Mouse (Mus musculus) heart, embryonic 14.5 days (tissue): Measurements from ENCODE around the gene Klk7. TPM values are rescaled to one million over a fixed set of nuclear protein-coding genes. Genes with fewer than 3 reads are reported as not detected.

Source experiments
- ATAC-seq: fragments of 200-750 bp; cut with Nextera tagmentation; 2 replicates; pipeline ENCODE4 v1.8.0; 2017; ENCODE audit warnings: low read depth, moderate TSS enrichment; ENCODE audit not compliant: insufficient number of reproducible peaks, insufficient read depth, low FRiP score
- H3K27ac ChIP-seq, 2 experiments: fragments of 200-500 bp in 1 of 2; fragments of 300-500 bp in 1 of 2; sonication (generic) in 1 of 2; replicated peaks in 1 of 2; 2 replicates each; pipeline ENCODE4 v1.5.1; 2012 to 2014; ENCODE audit warnings: low read depth in 2 of 2, low read length in 2 of 2, control low read depth in 1 of 2, mild to moderate bottlenecking in 1 of 2, mixed read lengths in 1 of 2; ENCODE audit not compliant: control insufficient read depth in 1 of 2, insufficient read depth in 1 of 2
- H3K27me3 ChIP-seq: fragments of 300-500 bp; sonication (generic); 2 replicates; pipeline ENCODE4 v1.6.1; 2014; ENCODE audit warnings: mild to moderate bottlenecking, low read length, control low read depth; ENCODE audit not compliant: control insufficient read depth, insufficient read depth
- H3K36me3 ChIP-seq: fragments of 300-500 bp; sonication (generic); 2 replicates; pipeline ENCODE4 v1.6.1; 2014; ENCODE audit warnings: mild to moderate bottlenecking, control low read depth, low read length, mixed read lengths; ENCODE audit not compliant: control insufficient read depth, insufficient read depth
- H3K4me1 ChIP-seq, 2 experiments: fragments of 200-500 bp in 1 of 2; fragments of 300-500 bp in 1 of 2; sonication (generic) in 1 of 2; 2 replicates each; pipeline ENCODE4 v1.6.1; 2012 to 2014; ENCODE audit warnings: low read length in 2 of 2, control low read depth in 1 of 2, mixed read lengths in 1 of 2; ENCODE audit not compliant: control insufficient read depth in 2 of 2, insufficient read depth in 2 of 2
- H3K4me2 ChIP-seq: fragments of 300-500 bp; sonication (generic); 2 replicates; pipeline ENCODE4 v1.6.1; 2014; ENCODE audit warnings: mild to moderate bottlenecking, low read length
- H3K4me3 ChIP-seq, 2 experiments: fragments of 200-500 bp in 1 of 2; fragments of 300-500 bp in 1 of 2; sonication (generic) in 1 of 2; 2 replicates each; pipeline ENCODE4 v1.5.1; 2012 to 2014; ENCODE audit warnings: low read length in 2 of 2, mild to moderate bottlenecking in 2 of 2, control low read depth in 1 of 2, low read depth in 1 of 2, moderate library complexity in 1 of 2; ENCODE audit not compliant: control insufficient read depth in 1 of 2, insufficient read depth in 1 of 2
- H3K9ac ChIP-seq: fragments of 300-500 bp; sonication (generic); 2 replicates; pipeline ENCODE4 v1.6.1; 2014; ENCODE audit warnings: mild to moderate bottlenecking, low read length
- H3K9me3 ChIP-seq: fragments of 300-500 bp; sonication (generic); 2 replicates; pipeline ENCODE4 v1.6.1; 2016; ENCODE audit warnings: low read length, control low read depth; ENCODE audit not compliant: control insufficient read depth
- WGBS: fragments of 180-500 bp; shearing (Covaris S2); extraction: QIAGEN DNeasy Blood & Tissue Kit; methylation state at CpG from one replicate; pipeline ENCODE4 v1.1.7; 2014; 5-methylcytosine and 5-hydroxymethylcytosine counted together
- polyA plus RNA-seq: library from polyadenylated mRNA; unstranded; fragments of >200 nt; fragmentation: Nextera tagmentation; extraction: Ambion mirVana; gene quantifications from 2 replicates; pipeline ENCODE4 v1.2.1, GENCODE M21; 2014

Gene Klk7
- polyA plus RNA-seq, 1 experiment from 2014 or later: 0.20 TPM

- H3K4me2 ChIP-seq: no peak overlapping the region
- no peaks in the 10 kb centered on the region for H3K36me3 ChIP-seq
- no peak overlapping the region for H3K27ac ChIP-seq
- no peaks in the 10 kb centered on the region for H3K27me3 ChIP-seq
- no peak overlapping the region for H3K9ac ChIP-seq
- no peak for ATAC-seq
- no peak overlapping the region for H3K4me3 ChIP-seq
- WGBS: 70% methylated on average over 6 of the region's 6 CpGs
- no peaks in the 10 kb centered on the region for H3K9me3 ChIP-seq
- H3K4me1 ChIP-seq: no peaks in the 10 kb centered on the region
These were observed 36.3 kb upstream of the Klk7 start for GRCm38 (mm10) chr7:43774802-43775201.

- 54% methylated on average over 7 of the region's 7 CpGs for WGBS
- no peak overlapping the region for H3K4me2 ChIP-seq
- H3K27me3 ChIP-seq: no peaks in the 10 kb centered on the region
- no peaks in the 10 kb centered on the region for H3K9me3 ChIP-seq
- no peak overlapping the region for H3K4me3 ChIP-seq
- no peaks in the 10 kb centered on the region for H3K36me3 ChIP-seq
- H3K4me1 ChIP-seq: no peaks in the 10 kb centered on the region
- no peak overlapping the region for H3K9ac ChIP-seq
- no peak; the same call in 1 of the 2 replicates for ATAC-seq
- no peak overlapping the region for H3K27ac ChIP-seq
These were observed 35.6 kb upstream of the Klk7 start for GRCm38 (mm10) chr7:43775311-43776057.

DNA sequence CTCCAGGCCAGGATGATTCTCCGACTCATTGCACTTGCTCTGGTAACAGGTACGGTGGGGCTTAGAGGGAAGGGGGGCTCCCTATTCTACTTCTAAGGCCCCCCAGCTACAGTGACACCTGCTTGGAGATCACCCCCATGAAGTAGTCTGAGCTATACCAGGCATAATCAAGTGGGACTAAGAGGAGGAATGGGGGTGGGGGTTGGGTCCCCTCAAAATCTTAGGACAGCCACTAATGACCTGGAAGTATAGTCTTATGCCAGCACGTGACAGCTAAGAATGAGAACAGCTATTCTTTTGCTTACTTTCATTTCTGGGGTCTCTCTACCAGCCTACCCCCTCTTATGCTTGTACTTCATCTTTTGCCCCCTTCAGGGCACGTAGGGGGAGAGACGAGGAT, 34.6 kb upstream of the Klk7 start:
- Histone ChIP-seq H3K4me2 (no peak overlapping the region), H3K9me3 (no peaks in the 10 kb centered on the region), H3K4me1 (no peaks in the 10 kb centered on the region), H3K4me3 (no peak overlapping the region), H3K27me3 (no peaks in the 10 kb centered on the region), H3K36me3 (no peaks in the 10 kb centered on the region), H3K9ac (no peak overlapping the region), H3K27ac (no peak overlapping the region)
- ATAC-seq: no peak
- WGBS: 83% methylated on average over 5 of the region's 5 CpGs

GRCm38 (mm10) chr7:43777423-43777822, 33.7 kb upstream of the Klk7 start:
- no peak overlapping the region for H3K4me3 ChIP-seq
- H3K27me3 ChIP-seq: no peaks in the 10 kb centered on the region
- H3K36me3 ChIP-seq: no peaks in the 10 kb centered on the region
- H3K27ac ChIP-seq: no peak overlapping the region
- ATAC-seq: no peak
- peaks cover 0 to 2% of the 10 kb centered on the region in 2 experiments; a peak in 1 of 4 replicates for H3K4me1 ChIP-seq
- H3K4me2 ChIP-seq: no peak overlapping the region
- H3K9me3 ChIP-seq: no peaks in the 10 kb centered on the region
- no peak overlapping the region for H3K9ac ChIP-seq
- 80% methylated on average over 12 of the region's 12 CpGs for WGBS

- Histone ChIP-seq H3K27ac (no peak overlapping the region), H3K36me3 (no peaks in the 10 kb centered on the region), H3K4me2 (no peak overlapping the region), H3K27me3 (peaks cover 6% of the 10 kb centered on the region; the same call in 1 of the 2 replicates), H3K9ac (no peak overlapping the region), H3K9me3 (no peaks in the 10 kb centered on the region), H3K4me3 (no peak overlapping the region), H3K4me1 (peaks cover 0 to 4% of the 10 kb centered on the region in 2 experiments; a peak in 1 of 4 replicates)
- no peak for ATAC-seq
- 79% methylated on average over 10 of the region's 10 CpGs for whole genome bisulfite sequencing
These were observed 32.7 kb upstream of the Klk7 start for GRCm38 (mm10) chr7:43778176-43778970.

- peaks cover 8% of the 10 kb centered on the region for H3K27me3 ChIP-seq
- H3K4me2 ChIP-seq: no peak overlapping the region
- WGBS: 48% methylated on average over 6 of the region's 6 CpGs
- no peak overlapping the region for H3K4me3 ChIP-seq
- no peak for ATAC-seq
- H3K9ac ChIP-seq: no peak overlapping the region
- peaks cover 0 to 4% of the 10 kb centered on the region in 2 experiments; a peak in 1 of 4 replicates for H3K4me1 ChIP-seq
- H3K9me3 ChIP-seq: no peaks in the 10 kb centered on the region
- no peak overlapping the region for H3K27ac ChIP-seq
- H3K36me3 ChIP-seq: no peaks in the 10 kb centered on the region
These were observed 30.9 kb upstream of the Klk7 start for GRCm38 (mm10) chr7:43780241-43780640.

GRCm38 (mm10) chr7:43780746-43781145, 30.3 kb upstream of the Klk7 start, which contains the start of gene Klk10:
Klk10 (plus strand) TSS chr7:43781035.
- no peak for ATAC-seq
- no peak within 1 kb of the TSS for H3K4me2 ChIP-seq
- H3K36me3 ChIP-seq: no peaks in the 10 kb centered on the region
- no peaks in the 10 kb centered on the region for H3K9me3 ChIP-seq
- H3K4me1 ChIP-seq: peaks cover 0 to 4% of the 10 kb centered on the region in 2 experiments; a peak in 1 of 4 replicates
- 60% methylated on average over 5 of the region's 5 CpGs for WGBS
- H3K4me3 ChIP-seq: no peak within 1 kb of the TSS
- H3K27ac ChIP-seq: no peak within 1 kb of the TSS
- no peak within 1 kb of the TSS for H3K9ac ChIP-seq
- peaks cover 8% of the 10 kb centered on the region for H3K27me3 ChIP-seq
